Mouse (Mus musculus): ENCODE results near the gene Top2a.
"Not testable (repeated sequence)": the region's sequence is repeated elsewhere in the genome, so short reads cannot be mapped to it uniquely, and the experiment has no call there.

Gene Top2a

GRCm38 (mm10) chr11:99041051-99041729 lies 17.2 kb upstream of the Top2a start, which contains the start of gene Igfbp4:
Gene Igfbp4 (plus strand): TSS chr11:99041244.
- peak; percentile 73 for DNase-seq (ENCODE audit: low spot score)

GRCm38 (mm10) chr11:99040346-99040974 lies 16.5 kb upstream of the Top2a start:
- DNase-seq (ENCODE audit: low spot score) = no peak

- DNase-seq (ENCODE audit: low spot score) = peak; percentile 77
Observed at GRCm38 (mm10) chr11:99039782-99040181, 15.8 kb upstream of the Top2a start.

GRCm38 (mm10) chr11:99036254-99036653 lies 12.3 kb upstream of the Top2a start:
- no peak for DNase-seq (ENCODE audit: low spot score)

- DNase-seq (ENCODE audit: low spot score) = no peak
Observed at GRCm38 (mm10) chr11:99035350-99035749, 11.4 kb upstream of the Top2a start.

- no peak for DNase-seq (ENCODE audit: low spot score)
Observed at GRCm38 (mm10) chr11:99026899-99027440, 3.0 kb upstream of the Top2a start.

- no peak for DNase-seq (ENCODE audit: low spot score)
Observed at GRCm38 (mm10) chr11:99025878-99026277, 1.9 kb upstream of the Top2a start.

- no peak for DNase-seq (ENCODE audit: low spot score)
Observed at GRCm38 (mm10) chr11:99024468-99025134, 612 bp upstream of the Top2a start.

GRCm38 (mm10) chr11:99023094-99023493 lies 895 bp downstream of the Top2a start:
- no peak for DNase-seq (ENCODE audit: low spot score)

- no peak for DNase-seq (ENCODE audit: low spot score)
Observed at GRCm38 (mm10) chr11:99022384-99022933, 1.5 kb downstream of the Top2a start.

- no peak for DNase-seq (ENCODE audit: low spot score)
Observed at GRCm38 (mm10) chr11:99019844-99020243, 4.1 kb downstream of the Top2a start.

GRCm38 (mm10) chr11:99013856-99014255 lies 10.1 kb downstream of the Top2a start:
- DNase-seq (ENCODE audit: low spot score) = no peak

- DNase-seq (ENCODE audit: low spot score) = no peak
Observed at GRCm38 (mm10) chr11:99010706-99011105, 13.3 kb downstream of the Top2a start.

- DNase-seq (ENCODE audit: low spot score) = no peak
Observed at GRCm38 (mm10) chr11:99010124-99010523, 13.9 kb downstream of the Top2a start.

- no peak for DNase-seq (ENCODE audit: low spot score)
Observed at GRCm38 (mm10) chr11:99006788-99007187, 17.2 kb downstream of the Top2a start.

GRCm38 (mm10) chr11:98999243-98999642 lies 24.7 kb downstream of the Top2a start:
- no peak for DNase-seq (ENCODE audit: low spot score)

GRCm38 (mm10) chr11:98998776-98999175 lies 25.2 kb downstream of the Top2a start:
- DNase-seq (ENCODE audit: low spot score) = no peak

- DNase-seq (ENCODE audit: low spot score) = no peak
Observed at GRCm38 (mm10) chr11:98997659-98998058, 26.3 kb downstream of the Top2a start.

GRCm38 (mm10) chr11:98995987-98996386 lies 28.0 kb downstream of the Top2a start:
- DNase-seq (ENCODE audit: low spot score) = no peak

- DNase-seq (ENCODE audit: low spot score) = no peak
Observed at GRCm38 (mm10) chr11:98990866-98991265, 33.1 kb downstream of the Top2a start.

- not testable (repeated sequence) for DNase-seq (ENCODE audit: low spot score)
Observed at GRCm38 (mm10) chr11:98988260-98988659, 35.7 kb downstream of the Top2a start.

GRCm38 (mm10) chr11:98985542-98985941 lies 38.4 kb downstream of the Top2a start:
- no peak for DNase-seq (ENCODE audit: low spot score)

- DNase-seq (ENCODE audit: low spot score) = no peak
Observed at GRCm38 (mm10) chr11:98983551-98983950, 40.4 kb downstream of the Top2a start.
